Mouse (Mus musculus) frontal cortex, postnatal 25 days (tissue): ENCODE measurements around the gene Gdf15.

Source experiments
- DNase-seq, 2 experiments: peaks; one replicate each; pipeline ENCODE4 v3.0.0; 2022; ENCODE audit warnings: low spot score in 2 of 2

The Gdf15 gene

DNA sequence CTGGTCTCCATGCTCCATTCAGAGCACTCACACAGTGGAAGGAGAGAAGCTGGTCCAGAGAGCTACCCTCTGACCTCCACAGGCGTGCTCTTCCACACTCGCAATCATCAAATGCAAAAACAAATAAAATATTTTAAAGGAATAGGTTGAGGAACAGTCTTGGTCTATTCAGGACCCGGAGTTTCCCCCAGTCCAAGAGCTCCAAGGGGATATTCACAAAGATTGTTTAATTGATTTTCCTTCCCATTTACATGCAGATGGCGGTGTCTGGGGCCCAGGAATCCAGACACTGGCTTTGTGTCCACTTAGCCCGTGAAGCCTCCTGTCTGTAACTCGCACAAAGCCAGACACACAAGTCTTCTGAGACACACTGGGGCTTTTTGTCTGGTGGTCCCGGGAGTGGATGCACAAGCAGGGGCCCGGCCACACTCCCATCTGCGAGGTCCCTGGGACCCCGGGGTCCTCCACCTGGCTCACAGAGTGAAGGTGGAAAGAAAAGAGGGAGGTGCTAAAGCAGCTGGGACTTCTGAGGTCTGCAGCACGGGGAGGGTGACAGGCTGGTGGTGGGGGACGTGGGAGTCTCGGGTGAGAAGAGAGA is 24.0 kb upstream of the Gdf15 start:
- DNase-seq = no peak

GRCm38 (mm10) chr8:70655469-70655868 is 23.2 kb upstream of the Gdf15 start:
- no peak for DNase-seq

DNA sequence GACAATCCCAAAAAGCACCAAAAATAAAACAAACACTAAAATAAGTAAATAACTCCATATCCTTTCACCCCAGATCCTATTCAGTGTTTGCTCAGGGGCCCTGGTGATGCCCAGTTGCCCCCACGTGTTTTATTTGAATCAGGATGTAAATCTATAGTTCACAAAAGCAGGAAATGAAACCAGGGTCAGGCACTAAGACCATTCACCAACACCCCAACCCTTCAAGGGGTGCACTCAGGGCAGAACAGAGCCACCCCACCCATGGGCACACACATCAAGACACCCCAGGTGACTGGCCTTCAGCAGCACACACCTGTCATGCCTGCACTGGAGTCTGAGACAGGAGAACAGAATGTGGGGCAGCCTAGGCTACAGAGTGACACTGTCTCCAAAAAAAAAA is 21.9 kb upstream of the Gdf15 start:
- no peak for DNase-seq

- DNase-seq = no peak
These were observed 21.0 kb upstream of the Gdf15 start for GRCm38 (mm10) chr8:70653226-70653625.

- no peak for DNase-seq
These were observed 18.1 kb upstream of the Gdf15 start for GRCm38 (mm10) chr8:70650351-70650750.

DNA sequence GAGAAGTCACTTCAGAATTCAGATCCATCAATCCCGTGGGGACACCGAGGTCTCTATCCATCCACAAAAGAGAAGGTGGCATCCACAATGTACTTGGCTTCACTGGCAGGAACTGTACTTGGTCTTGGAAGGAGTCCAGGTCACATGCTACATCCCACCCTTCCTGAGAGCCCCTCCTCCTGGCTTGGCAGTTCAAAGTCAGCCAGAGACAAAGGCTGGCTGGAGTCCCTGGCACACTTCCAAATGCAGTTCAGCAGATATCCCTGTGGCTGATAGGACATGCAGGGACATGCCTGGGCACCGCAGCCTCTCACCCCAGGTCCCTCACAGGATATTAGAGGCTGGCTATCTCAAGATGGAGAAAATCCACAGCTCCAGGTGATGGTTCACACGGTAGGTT is 17.1 kb upstream of the Gdf15 start:
- DNase-seq = no peak

- no peak for DNase-seq
These were observed 16.7 kb upstream of the Gdf15 start for GRCm38 (mm10) chr8:70648921-70649320.

- DNase-seq = no peak
These were observed 15.8 kb upstream of the Gdf15 start for GRCm38 (mm10) chr8:70648164-70648442.

GRCm38 (mm10) chr8:70647343-70648163 is 15.3 kb upstream of the Gdf15 start:
- DNase-seq = no peak

GRCm38 (mm10) chr8:70646775-70647174 is 14.5 kb upstream of the Gdf15 start:
- DNase-seq = no peak

DNA sequence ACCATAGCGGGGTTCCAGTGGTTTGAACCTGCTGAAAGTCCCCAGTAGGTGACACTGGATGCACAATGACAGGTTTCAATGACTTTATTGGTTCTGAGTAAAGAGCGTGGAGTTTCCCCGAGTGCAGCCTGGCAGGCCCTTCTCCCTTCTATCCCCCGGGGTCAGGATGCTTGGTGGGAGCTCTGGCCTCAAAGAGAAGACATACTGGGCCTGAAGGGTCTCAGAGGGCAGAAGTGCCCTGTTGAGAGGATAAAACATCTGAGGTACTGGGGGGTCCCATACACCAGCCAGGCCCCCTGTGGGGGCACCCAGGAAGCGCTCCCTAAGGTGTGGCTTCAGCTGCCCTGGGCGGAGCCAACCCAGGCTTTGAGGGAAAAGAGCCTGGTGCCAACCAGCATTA is 14.1 kb upstream of the Gdf15 start:
- no peak for DNase-seq

DNA sequence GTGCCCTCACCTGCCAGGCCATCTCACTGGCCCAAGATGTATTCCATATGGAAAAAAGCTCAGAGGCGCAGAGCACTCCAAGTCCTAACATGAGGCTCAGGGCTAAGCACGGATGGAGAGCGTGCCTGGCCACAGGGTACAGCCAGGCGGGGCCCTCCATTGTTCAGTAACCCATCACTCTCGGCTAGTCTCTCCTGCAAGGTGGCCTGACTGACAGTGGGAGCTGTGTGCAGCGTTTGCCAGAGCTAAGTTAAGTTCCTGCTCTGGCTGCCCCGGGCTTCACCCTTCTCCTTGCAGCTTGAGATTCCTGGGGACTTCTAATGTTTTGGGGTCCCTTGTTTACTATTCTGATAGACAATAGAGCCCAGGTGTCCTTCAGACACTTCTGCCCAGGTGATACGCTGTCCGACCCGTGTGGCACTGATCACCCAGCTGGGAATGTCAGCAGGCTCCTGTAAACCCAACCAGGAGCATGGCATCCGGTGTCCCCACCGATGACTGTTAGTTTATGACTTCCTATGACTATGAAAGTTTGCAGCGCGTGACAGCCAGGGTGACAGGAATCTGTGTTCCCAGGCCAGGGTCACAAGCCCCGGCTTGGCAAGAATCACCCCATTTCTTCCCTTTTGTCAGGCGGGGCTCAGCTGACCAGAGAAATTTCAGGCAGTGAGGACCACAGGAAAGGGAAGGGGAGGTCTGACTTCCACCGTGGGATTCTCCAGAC is 13.4 kb upstream of the Gdf15 start:
- no peak for DNase-seq

DNA sequence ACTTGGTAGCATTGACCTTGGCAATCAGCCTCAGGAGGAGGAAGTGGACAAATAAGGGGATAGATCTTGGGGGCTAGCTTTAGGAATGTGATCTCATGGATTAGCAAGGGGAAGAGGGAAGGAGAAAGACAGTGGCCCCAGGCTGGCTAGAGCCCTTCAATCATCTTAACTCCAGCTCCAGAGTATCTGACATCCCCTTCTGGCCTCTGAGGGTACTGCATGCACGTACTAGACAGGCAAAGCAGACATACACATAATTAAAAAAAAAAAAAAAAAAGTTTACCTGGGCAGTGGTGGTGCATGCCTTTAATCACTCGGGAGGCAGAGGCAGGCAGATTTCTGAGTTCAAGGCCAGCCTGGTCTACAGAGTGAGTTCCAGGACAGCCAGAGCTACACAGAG is 11.8 kb upstream of the Gdf15 start:
- DNase-seq = no peak

GRCm38 (mm10) chr8:70643019-70643418 is 10.8 kb upstream of the Gdf15 start:
- DNase-seq = no peak

DNA sequence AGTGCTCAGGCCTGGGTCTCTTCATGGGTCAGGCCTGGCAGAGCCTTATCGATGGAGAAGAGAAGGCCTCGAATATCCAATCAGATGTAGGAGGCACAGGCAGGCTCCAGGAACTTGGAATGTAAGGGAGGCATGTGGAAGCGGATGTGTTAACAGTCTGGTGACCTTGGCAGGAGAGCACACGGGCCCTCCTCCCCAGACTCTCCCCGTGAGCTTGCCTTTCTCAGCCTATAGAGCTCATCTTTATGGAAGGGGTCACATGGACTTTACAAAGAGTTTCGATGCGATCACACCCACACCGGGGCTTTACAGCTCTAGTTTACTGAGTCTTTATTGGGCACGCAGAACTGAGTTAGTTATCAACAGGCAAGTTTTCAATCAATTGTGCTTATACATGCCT is 6.5 kb upstream of the Gdf15 start:
- no peak for DNase-seq

DNA sequence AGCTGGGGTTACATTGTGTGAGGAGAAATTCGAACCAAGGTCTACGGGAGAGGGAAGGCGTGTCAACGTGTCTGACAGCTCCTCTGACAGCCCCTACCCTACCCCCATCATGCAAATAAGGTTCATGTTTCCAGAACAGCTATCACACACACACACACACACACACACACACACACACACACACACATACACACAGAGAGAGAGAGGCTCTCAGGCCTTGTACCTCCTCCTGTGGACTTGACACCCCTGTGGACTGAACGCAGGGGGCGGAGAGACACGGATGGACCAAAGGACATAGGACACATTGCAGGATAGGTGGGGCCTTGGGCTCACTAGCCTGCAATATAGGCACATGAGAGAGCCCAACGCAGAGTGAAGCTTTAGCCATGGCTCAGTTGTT is 4.6 kb upstream of the Gdf15 start:
- DNase-seq = no peak

GRCm38 (mm10) chr8:70635527-70635926 is 3.3 kb upstream of the Gdf15 start:
- DNase-seq = no peak

- DNase-seq = no peak
These were observed 1.8 kb upstream of the Gdf15 start for GRCm38 (mm10) chr8:70634066-70634465.

GRCm38 (mm10) chr8:70631436-70631835 is 820 bp downstream of the Gdf15 start:
- DNase-seq = no peak

DNA sequence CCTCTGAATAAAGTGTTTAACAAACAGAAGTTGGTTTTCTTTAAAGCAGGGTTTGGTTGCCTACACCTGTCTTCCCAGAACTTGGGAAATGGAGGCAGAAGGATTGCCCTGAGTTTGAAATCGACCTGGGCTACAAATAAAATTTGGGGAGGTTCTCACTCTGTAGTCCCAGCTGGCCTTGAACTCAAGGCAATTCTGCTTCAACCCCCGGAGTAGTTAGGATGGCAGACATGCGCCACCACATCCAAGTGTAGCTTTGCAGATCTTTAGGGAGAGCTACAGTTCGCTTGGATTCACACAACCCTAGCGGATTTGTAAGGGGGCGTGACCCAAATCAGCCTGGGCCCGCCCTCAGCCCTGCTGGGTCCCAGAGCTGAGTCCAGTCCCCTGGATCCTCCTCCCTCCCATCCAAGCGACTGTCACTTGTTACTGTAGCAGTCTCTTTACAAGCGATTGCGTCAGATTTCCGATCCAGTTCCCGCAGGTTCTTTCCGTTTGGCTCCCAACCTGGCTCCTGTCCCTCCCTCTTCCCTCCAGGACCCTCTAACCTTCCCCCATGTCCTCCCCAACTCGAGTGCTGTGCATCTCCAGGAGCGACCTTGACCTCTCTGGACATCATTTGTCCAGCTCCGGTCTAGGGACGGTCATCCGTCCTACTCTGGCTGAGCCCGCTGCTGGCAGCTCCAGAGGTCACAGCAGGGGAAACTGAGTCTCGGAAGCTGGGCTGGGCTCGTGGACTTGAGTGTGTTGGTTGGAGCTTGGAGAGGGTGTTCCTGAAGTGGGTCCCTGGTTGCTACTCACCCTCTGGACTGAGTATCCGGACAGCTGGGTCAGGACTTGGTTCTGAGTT is 1.5 kb downstream of the Gdf15 start:
- no peak for DNase-seq

- DNase-seq = peak; percentile 93
These were observed 2.4 kb downstream of the Gdf15 start for GRCm38 (mm10) chr8:70629574-70630531.
